Mouse (Mus musculus) heart, adult 8-10 months (tissue): ENCODE measurements around the gene Gm28048. TPM values are rescaled to one million over a fixed set of nuclear protein-coding genes. Genes with fewer than 3 reads are reported as not detected.

Source experiments
- DNase-seq: peaks from one replicate; pipeline ENCODE4 v3.0.0; 2022; ENCODE audit warnings: low spot score
- total RNA-seq, 4 experiments: library from RNA; stranded (reverse); gene quantifications; 2 replicates each; pipeline ENCODE4 v1.2.4; 2022

Gm28048 gene
- total RNA-seq, 4 experiments from 2014 or later, result 2.4 to 7.1 (median 4.1) TPM

DNA sequence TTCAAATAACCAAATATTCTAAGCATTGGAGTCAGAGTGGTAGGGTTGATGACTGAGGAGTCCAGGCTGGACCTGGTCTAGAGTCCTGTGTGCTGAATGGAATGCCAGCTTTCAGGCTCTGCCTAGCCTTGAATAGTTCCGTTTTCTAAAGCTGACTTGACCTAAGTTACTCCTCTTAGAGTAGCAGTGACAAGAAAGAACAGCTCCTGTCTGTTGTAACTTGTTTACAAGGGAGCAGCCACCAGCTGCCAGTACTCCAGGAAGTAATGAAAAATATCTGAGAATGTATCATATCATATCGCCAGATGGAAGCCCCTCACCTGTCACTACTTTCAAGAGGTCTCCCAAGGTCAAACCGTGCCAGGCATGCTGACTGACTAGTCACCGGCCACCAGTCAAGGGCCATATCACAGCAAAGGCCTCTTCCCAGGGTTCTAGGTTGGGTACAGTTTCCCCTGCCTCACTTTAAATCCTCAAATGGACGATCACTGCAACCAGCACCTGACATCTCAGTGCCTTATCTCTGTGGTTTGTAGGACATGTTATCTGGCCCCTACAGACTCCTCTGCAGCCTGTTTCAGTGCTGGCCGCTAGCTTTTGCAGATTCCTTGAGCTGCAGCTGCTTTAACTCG is 172.3 kb downstream of the Gm28048 start:
- DNase-seq, result no peak

DNA sequence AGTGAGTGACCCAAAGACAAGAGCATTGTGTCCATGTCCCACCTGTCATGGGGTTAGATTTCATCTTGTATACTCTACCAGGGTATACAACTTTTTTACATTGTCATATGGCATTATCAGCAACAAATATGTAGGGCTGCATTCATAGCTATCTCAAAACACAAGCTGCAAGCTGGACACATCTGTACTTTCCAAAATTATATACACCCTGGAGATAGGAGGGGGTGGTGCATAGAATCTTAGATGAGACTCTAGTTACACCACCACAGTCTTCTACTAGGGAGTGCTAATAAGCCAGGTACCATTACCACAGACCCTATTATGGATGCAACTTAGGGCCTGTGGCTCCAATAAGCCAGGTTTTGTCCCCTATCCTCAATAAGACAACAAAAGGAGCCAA is 173.8 kb downstream of the Gm28048 start:
- no peak for DNase-seq

DNA sequence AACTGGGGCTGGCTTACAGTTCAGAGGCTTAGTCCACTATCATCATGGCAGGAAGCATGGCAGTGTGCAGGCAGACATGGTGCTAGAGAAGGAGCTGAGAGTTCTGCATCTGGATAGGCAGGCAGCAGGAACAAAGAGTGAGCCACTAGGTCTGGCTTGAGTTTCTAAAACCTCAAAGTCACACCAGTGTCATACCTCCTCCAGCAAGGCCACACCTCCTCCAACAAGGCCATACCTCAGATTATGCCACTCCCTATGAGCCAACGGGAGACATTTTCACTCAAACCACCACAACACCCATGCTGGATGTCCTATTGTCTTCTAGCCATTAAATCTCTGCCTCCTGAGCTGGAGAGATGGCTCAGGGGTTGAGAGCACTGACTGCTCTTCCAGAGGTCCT is 176.7 kb downstream of the Gm28048 start:
- DNase-seq, result no peak

DNA sequence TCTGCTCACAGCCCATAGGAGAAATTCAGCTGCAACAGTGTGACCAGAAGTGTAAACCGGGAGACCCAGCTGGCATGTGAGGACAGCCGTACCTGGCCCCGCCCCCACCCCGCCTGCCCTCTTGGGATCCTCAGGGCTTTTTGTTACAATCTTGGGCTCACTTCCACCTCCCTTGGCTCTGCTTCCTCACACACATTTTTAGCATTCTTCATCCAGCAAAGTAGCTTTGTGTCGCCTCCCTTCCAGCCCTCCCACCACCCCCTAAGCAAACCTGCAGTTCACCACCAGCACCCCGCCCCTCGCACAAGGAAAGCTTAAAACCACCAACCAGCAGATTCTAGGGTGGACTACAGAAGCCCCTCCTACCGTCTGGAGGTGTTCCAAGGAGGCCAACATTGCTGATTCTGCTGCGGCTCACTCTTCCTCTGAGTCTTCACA is 181.9 kb downstream of the Gm28048 start:
- no peak for DNase-seq

DNA sequence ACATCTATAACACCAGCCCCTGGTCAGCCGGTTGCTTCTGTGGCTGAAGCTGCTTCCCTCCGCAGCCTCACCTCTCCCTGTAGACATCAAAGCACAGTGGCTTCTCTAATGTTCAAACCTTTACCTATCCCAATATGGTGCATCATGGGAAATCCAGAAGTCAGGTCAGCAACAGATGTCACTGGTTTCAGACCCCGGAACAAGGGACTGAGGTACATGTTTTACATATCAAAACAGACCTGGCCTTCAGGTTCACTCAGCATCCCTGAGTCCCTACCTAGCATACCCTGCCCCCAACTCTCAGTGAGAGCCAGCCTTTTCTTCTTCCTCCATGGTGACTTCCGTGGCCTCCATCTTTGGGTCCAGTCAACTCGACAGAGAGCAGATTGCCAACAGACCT is 183.0 kb downstream of the Gm28048 start:
- DNase-seq, result no peak

DNA sequence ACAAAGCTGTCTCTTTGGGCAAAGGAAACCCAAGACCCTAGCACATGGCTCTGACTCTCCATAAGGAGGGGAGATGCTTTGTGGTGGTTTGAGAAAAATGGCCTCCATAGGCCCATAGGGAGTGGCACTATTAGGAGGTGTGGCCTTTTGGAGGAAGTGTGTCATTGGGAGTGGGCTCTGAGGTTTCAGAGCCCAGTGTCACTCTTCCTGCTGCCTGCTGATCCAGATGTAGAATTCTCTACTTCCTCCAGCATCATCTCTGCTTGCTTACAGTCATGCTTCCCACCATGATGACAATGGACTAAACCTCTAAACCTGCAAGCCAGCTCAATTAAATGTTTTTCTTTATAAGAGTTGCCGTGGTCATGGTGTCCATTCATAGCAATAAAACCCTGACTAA is 187.2 kb downstream of the Gm28048 start:
- DNase-seq, result no peak

DNA sequence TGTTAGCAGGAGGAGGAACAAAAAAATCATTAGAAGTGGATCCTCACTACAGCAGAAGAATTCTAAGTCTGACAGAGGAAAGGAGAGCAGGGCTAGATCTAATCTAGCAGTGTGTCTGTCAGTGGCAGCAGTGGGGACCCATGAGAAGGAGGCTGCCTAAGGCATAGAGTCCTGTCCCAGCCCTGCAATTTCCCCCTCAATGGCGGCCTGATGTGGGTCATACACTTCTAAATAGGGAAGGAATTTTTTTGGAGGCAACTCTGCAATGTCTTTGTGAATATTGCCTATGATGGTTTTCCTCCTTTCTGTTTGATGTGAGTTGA is 188.0 kb downstream of the Gm28048 start:
- no peak for DNase-seq

DNA sequence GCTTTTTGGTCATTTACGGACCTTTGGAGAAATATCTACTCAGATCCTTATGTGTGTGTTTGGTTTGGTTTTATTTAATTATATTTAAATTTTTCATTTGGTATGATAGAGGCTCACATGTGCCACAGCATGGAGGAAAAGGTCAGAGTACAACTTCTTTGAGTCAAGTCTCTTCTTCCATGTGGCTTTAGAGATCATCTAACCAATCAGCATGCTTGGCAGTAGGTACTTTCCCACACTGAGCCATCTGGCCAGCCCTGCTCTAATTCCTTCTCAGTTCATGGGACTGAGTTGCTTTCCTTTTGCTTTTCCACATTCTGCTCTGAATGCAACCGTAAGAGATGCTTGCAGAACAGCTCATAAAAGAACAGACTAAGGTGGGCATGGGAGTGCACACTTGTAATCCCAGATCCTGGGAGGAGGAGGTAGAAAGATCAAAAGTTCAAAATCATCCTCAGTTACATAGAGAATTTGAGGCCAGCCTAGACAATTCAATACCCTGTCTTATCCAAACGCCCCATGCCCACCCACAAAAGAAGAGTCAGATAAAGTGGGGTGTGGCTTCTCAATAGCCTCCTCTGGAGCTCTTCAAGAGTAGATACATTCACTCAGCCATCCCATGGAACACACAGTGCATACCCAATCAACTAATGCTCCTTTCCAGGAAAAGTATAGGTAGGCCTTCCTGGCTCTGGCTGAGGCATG is 188.6 kb downstream of the Gm28048 start:
- no peak for DNase-seq

DNA sequence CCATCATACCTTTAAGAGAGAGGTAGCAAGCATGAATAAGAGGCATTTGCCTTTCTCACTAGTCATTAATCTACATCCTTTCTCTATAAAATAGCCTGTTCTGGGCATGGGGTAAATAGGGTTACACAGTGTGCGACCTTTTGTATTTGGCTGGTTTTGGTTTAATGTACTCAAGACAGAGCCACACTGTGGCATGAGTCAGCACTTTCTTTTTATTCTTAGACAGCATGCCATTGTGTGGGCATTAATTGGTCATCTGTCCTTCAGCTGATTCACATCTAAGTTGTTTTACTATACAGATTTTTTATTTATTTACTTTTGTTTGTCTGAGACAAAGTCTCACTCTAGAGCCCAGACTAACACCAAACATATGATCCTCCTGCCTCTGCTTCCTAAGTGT is 189.7 kb downstream of the Gm28048 start:
- no peak for DNase-seq

DNA sequence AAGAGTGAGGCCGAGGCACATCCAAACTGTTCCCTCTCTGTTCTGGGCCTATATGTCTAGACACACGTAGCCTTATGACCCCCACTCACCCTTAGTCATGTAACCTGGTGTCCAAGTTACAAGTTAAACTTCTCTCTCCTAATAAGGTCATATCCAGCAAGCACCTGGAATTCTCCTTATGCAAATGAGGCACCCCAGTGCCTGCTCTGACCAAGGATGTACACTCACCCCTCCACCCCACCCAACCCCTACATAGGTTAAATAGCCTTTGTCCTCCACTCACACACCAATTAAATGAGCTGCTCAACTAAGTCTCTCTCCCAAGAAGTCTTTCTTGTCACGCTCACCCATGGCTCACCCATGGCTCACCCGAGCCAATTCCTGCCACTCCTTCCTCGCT is 190.2 kb downstream of the Gm28048 start:
- no peak for DNase-seq

DNA sequence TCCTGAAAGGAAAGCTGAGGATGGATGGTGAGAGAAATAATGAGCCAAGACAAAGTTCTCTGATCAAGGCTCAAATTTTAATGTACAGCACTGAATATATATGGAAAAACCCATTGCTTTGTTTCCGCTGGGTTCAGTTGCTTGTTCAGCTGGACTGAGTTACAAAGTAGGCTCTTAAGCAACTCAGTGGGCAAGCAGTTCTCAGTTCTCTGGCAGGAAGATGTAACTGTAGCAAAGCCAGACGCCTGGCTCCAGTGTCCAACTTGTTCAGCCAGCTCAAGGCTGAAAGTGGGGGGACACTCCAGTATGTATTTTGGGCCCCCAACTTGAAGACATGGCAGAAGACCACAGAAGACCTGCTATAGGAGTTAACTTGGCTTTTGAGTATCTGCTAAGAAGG is 194.1 kb downstream of the Gm28048 start:
- DNase-seq, result no peak

Other genes with a start within 250 kb of the Gm28048 start
- gene B3gnt2, start 121.1 kb downstream of the Gm28048 start, total RNA-seq, result 1 to 10 TPM; 3.0 to 9.4 (median 6.9) TPM
- gene Zrsr1, start 10.1 kb downstream of the Gm28048 start, total RNA-seq, result 10 to 100 TPM; 19.1 to 29.4 (median 20.6) TPM
- gene Commd1, start 292 bp upstream of the Gm28048 start, total RNA-seq, result 100 to 1,000 TPM; 133 to 141 (median 141) TPM
- gene Cct4, start 8.4 kb upstream of the Gm28048 start, total RNA-seq, result 100 to 1,000 TPM in 3 of 4 experiments, 10 to 100 TPM in 1; 91.9 to 116 (median 105) TPM
- gene Fam161a, start 25.4 kb upstream of the Gm28048 start, total RNA-seq, result 1 to 10 TPM in 3 of 4 experiments, under 1 TPM in 1; 0.79 to 2.2 (median 1.6) TPM